Mouse (Mus musculus): ENCODE measurements at regions not wholly inside any gene's neighbourhood (a gene's known extent, or its start where the extent isn't known, plus 50 kb on each side); places are given as distances from the start of the nearest gene placed in this dataset.
A peak's percentile ranks its signal among the peaks of the same experiment; 100 is the strongest.
"Not testable (repeated sequence)": the region's sequence is repeated elsewhere in the genome, so short reads cannot be mapped to it uniquely, and the experiment has no call there.

- no peak for DNase-seq (ENCODE audit: low read depth in 1 of 2, low spot score in 2 of 2)
- WGBS: 57% methylated on average over 8 of the region's 8 CpGs
- Histone ChIP-seq H3K27ac (ENCODE audit: insufficient read depth, low read length) (peak overlapping the region; percentile 69), H3K4me1 (ENCODE audit: control insufficient read depth, insufficient read depth, insufficient read length) (peaks cover 30% of the 10 kb centered on the region), H3K27me3 (ENCODE audit: control insufficient read depth, insufficient read depth, low read length) (no peaks in the 10 kb centered on the region), H3K4me3 (ENCODE audit: extremely low read depth, insufficient read depth, insufficient read length) (no peak overlapping the region), H3K36me3 (ENCODE audit: control insufficient read depth, insufficient read depth, low read length) (no peaks in the 10 kb centered on the region)
- TF ChIP-seq POLR2A (IDR thresholded peaks at IDR 0.05; ENCODE audit: low read depth, low read length) (no peak), CTCF (IDR thresholded peaks at IDR 0.05; ENCODE audit: extremely low read depth, insufficient read depth, insufficient read length, insufficient replicate concordance) (no peak)
Measured at GRCm38 (mm10) chr10:96399636-96400400, 217.0 kb upstream of the Btg1 start.

GRCm38 (mm10) chr10:96400793-96401192, 216.0 kb upstream of the Btg1 start:
- H3K4me3 ChIP-seq (ENCODE audit: extremely low read depth, insufficient read depth, insufficient read length): no peak overlapping the region
- WGBS: 34% methylated on average over 6 of the region's 6 CpGs
- H3K36me3 ChIP-seq (ENCODE audit: control insufficient read depth, insufficient read depth, low read length): no peaks in the 10 kb centered on the region
- no peaks in the 10 kb centered on the region for H3K27me3 ChIP-seq (ENCODE audit: control insufficient read depth, insufficient read depth, low read length)
- peak overlapping the region; percentile 69; the same call in 1 of the 2 replicates for H3K27ac ChIP-seq (ENCODE audit: insufficient read depth, low read length)
- H3K4me1 ChIP-seq (ENCODE audit: control insufficient read depth, insufficient read depth, insufficient read length): peaks cover 30% of the 10 kb centered on the region
- peak; percentile 28 to 90 for DNase-seq (ENCODE audit: low read depth in 1 of 2, low spot score in 2 of 2)
- TF ChIP-seq CTCF (IDR thresholded peaks at IDR 0.05; ENCODE audit: extremely low read depth, insufficient read depth, insufficient read length, insufficient replicate concordance): no peak
- TF ChIP-seq POLR2A (IDR thresholded peaks at IDR 0.05; ENCODE audit: low read depth, low read length): no peak

GRCm38 (mm10) chr10:96406306-96406705, 210.5 kb upstream of the Btg1 start:
- no peak for TF ChIP-seq CTCF (IDR thresholded peaks at IDR 0.05; ENCODE audit: extremely low read depth, insufficient read depth, insufficient read length, insufficient replicate concordance)
- TF ChIP-seq POLR2A (IDR thresholded peaks at IDR 0.05; ENCODE audit: low read depth, low read length): no peak
- H3K36me3 ChIP-seq (ENCODE audit: control insufficient read depth, insufficient read depth, low read length): no peaks in the 10 kb centered on the region
- WGBS: 78% methylated on average over 5 of the region's 5 CpGs
- no peaks in the 10 kb centered on the region for H3K27me3 ChIP-seq (ENCODE audit: control insufficient read depth, insufficient read depth, low read length)
- no peak overlapping the region for H3K4me3 ChIP-seq (ENCODE audit: extremely low read depth, insufficient read depth, insufficient read length)
- DNase-seq (ENCODE audit: low read depth in 1 of 2, low spot score in 2 of 2): no peak
- peak overlapping the region; percentile 25; the same call in 1 of the 2 replicates for H3K27ac ChIP-seq (ENCODE audit: insufficient read depth, low read length)
- H3K4me1 ChIP-seq (ENCODE audit: control insufficient read depth, insufficient read depth, insufficient read length): peaks cover 27% of the 10 kb centered on the region

- H3K27me3 ChIP-seq (ENCODE audit: control insufficient read depth, insufficient read depth, low read length): no peaks in the 10 kb centered on the region
- no peaks in the 10 kb centered on the region for H3K36me3 ChIP-seq (ENCODE audit: control insufficient read depth, insufficient read depth, low read length)
- H3K27ac ChIP-seq (ENCODE audit: insufficient read depth, low read length): peak overlapping the region; percentile 60; the same call in 1 of the 2 replicates
- no peak for DNase-seq (ENCODE audit: low read depth in 1 of 2, low spot score in 2 of 2)
- H3K4me1 ChIP-seq (ENCODE audit: control insufficient read depth, insufficient read depth, insufficient read length): peaks cover 27% of the 10 kb centered on the region
- under 1% methylated on average over 3 of the region's 3 CpGs for WGBS
- TF ChIP-seq CTCF (IDR thresholded peaks at IDR 0.05; ENCODE audit: extremely low read depth, insufficient read depth, insufficient read length, insufficient replicate concordance) (no peak), POLR2A (IDR thresholded peaks at IDR 0.05; ENCODE audit: low read depth, low read length) (no peak)
- no peak overlapping the region for H3K4me3 ChIP-seq (ENCODE audit: extremely low read depth, insufficient read depth, insufficient read length)
Measured at GRCm38 (mm10) chr10:96407846-96408245, 209.0 kb upstream of the Btg1 start.

- Histone ChIP-seq H3K4me1 (ENCODE audit: control insufficient read depth, insufficient read depth, insufficient read length) (peaks cover 27% of the 10 kb centered on the region), H3K4me3 (ENCODE audit: extremely low read depth, insufficient read depth, insufficient read length) (no peak overlapping the region), H3K27me3 (ENCODE audit: control insufficient read depth, insufficient read depth, low read length) (no peaks in the 10 kb centered on the region), H3K36me3 (ENCODE audit: control insufficient read depth, insufficient read depth, low read length) (no peaks in the 10 kb centered on the region), H3K27ac (ENCODE audit: insufficient read depth, low read length) (peak overlapping the region; percentile 77)
- DNase-seq (ENCODE audit: low read depth in 1 of 2, low spot score in 2 of 2): no peak
- no peak for TF ChIP-seq CTCF (IDR thresholded peaks at IDR 0.05; ENCODE audit: extremely low read depth, insufficient read depth, insufficient read length, insufficient replicate concordance)
- TF ChIP-seq POLR2A (IDR thresholded peaks at IDR 0.05; ENCODE audit: low read depth, low read length): no peak
- 1% methylated on average over 2 of the region's 2 CpGs for WGBS
Measured at GRCm38 (mm10) chr10:96408250-96408649, 208.6 kb upstream of the Btg1 start.

GRCm38 (mm10) chr10:96410028-96410427, 206.8 kb upstream of the Btg1 start:
- DNase-seq (ENCODE audit: low read depth in 1 of 2, low spot score in 2 of 2): no peak
- WGBS: 89% methylated on average over 6 of the region's 6 CpGs
- no peak for TF ChIP-seq CTCF (IDR thresholded peaks at IDR 0.05; ENCODE audit: extremely low read depth, insufficient read depth, insufficient read length, insufficient replicate concordance)
- no peak for TF ChIP-seq POLR2A (IDR thresholded peaks at IDR 0.05; ENCODE audit: low read depth, low read length)
- Histone ChIP-seq H3K27me3 (ENCODE audit: control insufficient read depth, insufficient read depth, low read length) (no peaks in the 10 kb centered on the region), H3K4me1 (ENCODE audit: control insufficient read depth, insufficient read depth, insufficient read length) (peaks cover 21% of the 10 kb centered on the region), H3K4me3 (ENCODE audit: extremely low read depth, insufficient read depth, insufficient read length) (no peak overlapping the region), H3K27ac (ENCODE audit: insufficient read depth, low read length) (no peak overlapping the region), H3K36me3 (ENCODE audit: control insufficient read depth, insufficient read depth, low read length) (no peaks in the 10 kb centered on the region)

GRCm38 (mm10) chr10:96414807-96415206, 202.0 kb upstream of the Btg1 start:
- H3K27me3 ChIP-seq (ENCODE audit: control insufficient read depth, insufficient read depth, low read length): no peaks in the 10 kb centered on the region
- H3K4me3 ChIP-seq (ENCODE audit: extremely low read depth, insufficient read depth, insufficient read length): no peak overlapping the region

GRCm38 (mm10) chr10:96421506-96421905, 195.3 kb upstream of the Btg1 start:
- H3K27me3 ChIP-seq (ENCODE audit: control insufficient read depth, insufficient read depth, low read length); DNase-seq (ENCODE audit: low read depth in 1 of 2, low spot score in 2 of 2); H3K4me1 ChIP-seq (ENCODE audit: control insufficient read depth, insufficient read depth, insufficient read length); H3K36me3 ChIP-seq (ENCODE audit: control insufficient read depth, insufficient read depth, low read length); H3K4me3 ChIP-seq (ENCODE audit: extremely low read depth, insufficient read depth, insufficient read length); H3K27ac ChIP-seq (ENCODE audit: insufficient read depth, low read length): not testable (repeated sequence)
- WGBS: 90% methylated on average over 2 of the region's 2 CpGs

More at GRCm38 (mm10) chr10:96414807-96415206, 202.0 kb upstream of the Btg1 start:
- no peak for TF ChIP-seq POLR2A (IDR thresholded peaks at IDR 0.05; ENCODE audit: low read depth, low read length)
- no peak for TF ChIP-seq CTCF (IDR thresholded peaks at IDR 0.05; ENCODE audit: extremely low read depth, insufficient read depth, insufficient read length, insufficient replicate concordance)
- no peak for DNase-seq (ENCODE audit: low read depth in 1 of 2, low spot score in 2 of 2)
- Histone ChIP-seq H3K36me3 (ENCODE audit: control insufficient read depth, insufficient read depth, low read length) (no peaks in the 10 kb centered on the region), H3K4me1 (ENCODE audit: control insufficient read depth, insufficient read depth, insufficient read length) (no peaks in the 10 kb centered on the region), H3K27ac (ENCODE audit: insufficient read depth, low read length) (no peak overlapping the region)
- 96% methylated on average over 11 of the region's 11 CpGs for WGBS

All from spleen, adult 2 months (tissue).